Comparison of ENCODE assay signal across 20 mouse cellular contexts in genomic region chr12:81992106-81992505, GRCm38 (mm10).
"Had no signal": no experiment of that assay in that cellular context is flagged by ENCODE, and none has a peak within 500 bp of the region (broad histone marks: within the 10 kb centered on the region; RNA-seq: fewer than 3 reads in every experiment).

No protein-coding gene starts in this region.

- H3K9me3 ChIP-seq: liver, embryonic 13.5 days; liver, embryonic 15.5 days; midbrain, embryonic 10.5 days; midbrain, embryonic 13.5 days; midbrain, embryonic 15.5 days; neural tube, embryonic 13.5 days; neural tube, embryonic 15.5 days; stomach, embryonic 15.5 days had no signal

- ATAC-seq: midbrain, embryonic 13.5 days; midbrain, embryonic 15.5 days had no signal

- H3K27ac ChIP-seq: liver, embryonic 13.5 days; liver, embryonic 15.5 days; midbrain, embryonic 10.5 days; midbrain, embryonic 13.5 days; midbrain, embryonic 15.5 days; neural tube, embryonic 13.5 days; neural tube, embryonic 15.5 days; stomach, embryonic 15.5 days; stomach, postnatal 0 days had no signal

- H3K4me1 ChIP-seq: liver, embryonic 13.5 days; liver, embryonic 15.5 days; midbrain, embryonic 10.5 days; midbrain, embryonic 13.5 days; midbrain, embryonic 15.5 days; neural tube, embryonic 13.5 days; neural tube, embryonic 15.5 days had no signal

- H3K4me2 ChIP-seq: liver, embryonic 11.5 days; liver, embryonic 13.5 days; liver, embryonic 15.5 days; lung, embryonic 14.5 days; midbrain, embryonic 13.5 days; midbrain, embryonic 15.5 days; neural tube, embryonic 13.5 days; neural tube, embryonic 15.5 days; stomach, embryonic 15.5 days had no signal

- H3K4me3 ChIP-seq: liver, embryonic 13.5 days; liver, embryonic 15.5 days; midbrain, embryonic 10.5 days; midbrain, embryonic 13.5 days; midbrain, embryonic 15.5 days; myocyte; neural tube, embryonic 13.5 days; neural tube, embryonic 15.5 days; stomach, embryonic 15.5 days had no signal

- DNase-seq: liver, embryonic 13.5 days; lung, adult 18-20 months; lung, embryonic 14.5 days; lung, postnatal 10 days; lung, postnatal 4 days; retina, postnatal 1 day; right cerebral cortex, adult 18-20 months; thymus, adult 18-20 months; thymus, postnatal 25 days; thymus, postnatal 4 days had no signal

- H3K9ac ChIP-seq: liver, embryonic 13.5 days; liver, embryonic 15.5 days; lung, embryonic 14.5 days; midbrain, embryonic 13.5 days; midbrain, embryonic 15.5 days; neural tube, embryonic 13.5 days; neural tube, embryonic 15.5 days; stomach, embryonic 15.5 days had no signal

- H3K27me3 ChIP-seq: liver, embryonic 13.5 days; liver, embryonic 15.5 days; midbrain, embryonic 13.5 days; midbrain, embryonic 15.5 days; neural tube, embryonic 13.5 days; neural tube, embryonic 15.5 days; stomach, embryonic 15.5 days had no signal
